Mouse (Mus musculus) hematopoietic stem cell, adult 5-6 weeks (primary cell): Measurements from ENCODE around the gene Kif12. TPM values are rescaled to one million over a fixed set of nuclear protein-coding genes. Genes with fewer than 3 reads are reported as not detected.

ENCODE experiments used
- ATAC-seq, 2 experiments: fragments of 125-278 bp in 1 of 2; replicated peaks in 1 of 2; 2 replicates each; pipeline ENCODE4 v1.8.0; 2016 to 2017; ENCODE audit warnings: inconsistent platforms in 2 of 2, mild to moderate bottlenecking in 2 of 2, moderate number of reproducible peaks in 2 of 2, low read depth in 1 of 2, moderate TSS enrichment in 1 of 2; ENCODE audit not compliant: low FRiP score in 2 of 2, poor library complexity in 2 of 2, severe bottlenecking in 2 of 2, insufficient read depth in 1 of 2, low TSS enrichment in 1 of 2
- total RNA-seq: library from RNA; stranded (forward); fragments of 172-1452, 232-1000 nt; gene quantifications from 2 replicates; pipeline ENCODE4 v1.2.3, GENCODE M21; 2017

Gene Kif12
- total RNA-seq, 1 experiment from 2014 or later: not detected

DNA sequence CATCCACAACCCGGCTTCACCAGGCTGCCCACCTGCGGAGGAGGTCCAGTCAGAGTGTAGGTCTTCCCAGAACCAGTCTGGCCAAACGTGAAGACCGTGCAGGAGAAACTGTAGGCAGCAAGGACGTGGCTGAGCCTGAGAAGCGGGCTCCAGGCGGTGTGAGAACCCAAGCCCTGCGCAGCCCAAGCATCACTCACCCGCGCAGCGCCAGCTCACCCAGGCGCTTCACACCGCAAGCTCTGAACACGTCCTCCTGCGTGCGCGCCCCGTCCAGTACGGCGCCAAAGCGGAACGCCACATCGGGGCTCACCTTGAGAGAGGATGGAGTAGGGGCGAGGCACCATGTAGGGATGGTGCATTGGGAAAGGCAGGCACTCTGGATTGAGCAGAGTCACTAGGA is 809 bp downstream of the Kif12 start:
- ATAC-seq: no peak

DNA sequence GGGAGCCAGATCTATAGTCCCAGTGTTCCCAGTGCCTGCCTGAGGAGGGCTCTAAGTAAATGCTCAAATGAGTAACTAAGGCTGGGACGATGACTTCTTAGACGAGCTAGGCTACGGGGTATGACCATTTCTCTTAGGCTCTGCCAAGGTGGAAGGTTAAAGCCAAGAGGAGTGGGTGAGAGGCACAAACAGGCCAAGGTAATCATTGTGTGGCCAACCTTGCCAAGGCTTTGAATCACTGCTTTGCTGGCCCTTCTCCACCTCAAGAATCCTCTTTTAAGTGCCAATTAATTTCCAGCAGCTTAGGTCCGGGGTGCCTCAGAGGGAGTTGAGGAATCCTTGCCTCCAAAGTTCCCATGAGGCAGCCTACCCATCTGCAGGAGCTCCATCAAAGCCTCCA is 1.9 kb downstream of the Kif12 start:
- no peak for ATAC-seq

DNA sequence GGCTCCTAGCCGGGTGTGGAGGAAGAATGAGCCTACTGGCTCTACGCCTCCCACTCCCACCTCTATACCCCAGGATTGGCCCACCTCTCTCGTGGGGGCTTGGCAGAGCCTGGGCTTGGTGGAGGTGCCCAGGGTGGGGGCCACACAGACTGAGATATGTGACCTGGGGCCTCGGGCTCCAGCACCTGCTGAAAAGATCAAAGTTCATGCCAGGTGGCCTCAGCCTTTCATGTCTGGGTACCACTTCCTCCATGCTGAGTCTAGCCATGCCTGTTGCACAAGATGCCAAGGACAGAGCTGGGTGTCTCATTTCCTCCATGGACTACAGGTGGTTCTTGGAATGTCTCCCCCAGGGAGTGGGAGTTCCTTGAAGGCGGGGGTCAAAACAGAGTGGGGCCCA is 5.6 kb downstream of the Kif12 start:
- ATAC-seq: no peak

DNA sequence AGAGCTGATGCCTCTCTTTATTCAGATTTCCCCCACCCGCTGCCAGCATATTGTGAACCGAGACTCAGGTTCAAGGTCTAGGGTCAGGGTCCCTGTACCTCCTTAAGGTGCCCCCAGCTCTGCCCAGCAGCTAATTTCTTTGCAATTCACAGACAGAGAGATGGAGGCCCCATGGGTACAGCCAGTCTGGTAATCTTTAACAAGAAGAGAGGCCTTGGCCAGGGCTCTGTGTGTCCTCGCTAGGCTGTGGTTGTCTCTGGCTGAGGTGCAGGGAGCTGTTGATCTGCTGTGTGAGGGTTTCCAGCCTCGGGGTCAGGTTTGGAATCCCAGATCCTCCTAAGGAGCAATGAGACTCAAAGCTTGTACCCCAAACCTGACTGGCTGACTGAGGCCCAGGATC is 6.3 kb downstream of the Kif12 start:
- ATAC-seq: no peak

DNA sequence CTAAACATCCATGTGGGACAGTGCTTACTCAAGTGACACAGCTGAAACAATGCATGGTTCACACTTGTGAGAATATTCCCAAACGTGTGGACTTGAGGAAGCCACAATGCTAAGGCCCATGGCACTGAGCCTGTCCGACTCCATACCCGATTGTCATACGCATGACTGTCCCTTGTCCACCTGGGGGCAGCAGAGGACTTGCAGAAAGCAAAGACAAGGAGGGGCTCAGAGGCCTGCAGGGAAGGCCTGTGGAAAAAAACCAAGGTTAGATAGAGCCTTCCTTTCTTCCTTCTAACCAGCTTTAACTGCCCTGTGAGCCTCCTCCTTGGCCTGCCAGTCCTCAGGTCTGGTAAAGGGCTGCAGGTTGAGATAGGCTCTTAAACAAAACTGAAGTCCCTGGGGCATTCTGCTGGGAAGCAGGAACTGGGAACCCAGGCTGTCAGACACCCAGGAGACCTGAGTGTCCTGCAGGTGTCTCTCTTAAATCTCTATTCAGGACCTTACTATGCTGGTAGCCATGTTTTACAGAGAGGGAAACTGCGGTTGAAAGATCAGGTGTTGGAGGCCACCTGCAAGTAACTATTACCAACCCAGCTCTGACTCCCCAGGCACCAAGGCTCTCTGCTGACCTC is 12.9 kb downstream of the Kif12 start:
- peak; percentile 86 to 90 for ATAC-seq

DNA sequence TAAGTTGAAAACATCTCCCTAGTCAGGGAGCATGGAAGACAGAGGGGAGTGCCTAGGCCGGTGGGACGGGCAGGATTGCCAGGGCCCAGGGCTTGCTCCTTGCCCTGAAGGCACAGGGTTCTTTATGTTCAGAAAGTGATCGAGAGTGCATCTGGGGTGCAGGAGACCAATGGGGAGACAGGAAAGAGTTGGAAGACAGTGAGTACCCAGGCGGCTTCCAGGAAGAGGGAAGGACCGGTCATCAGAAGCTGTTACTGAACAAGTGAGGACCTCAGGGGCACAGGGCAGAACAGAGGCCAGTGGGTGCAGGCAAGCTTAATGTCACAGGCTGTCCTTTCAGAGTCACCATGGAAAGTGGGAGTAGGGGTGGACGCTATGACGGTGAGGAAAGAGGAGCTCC is 13.7 kb downstream of the Kif12 start:
- ATAC-seq: no peak

DNA sequence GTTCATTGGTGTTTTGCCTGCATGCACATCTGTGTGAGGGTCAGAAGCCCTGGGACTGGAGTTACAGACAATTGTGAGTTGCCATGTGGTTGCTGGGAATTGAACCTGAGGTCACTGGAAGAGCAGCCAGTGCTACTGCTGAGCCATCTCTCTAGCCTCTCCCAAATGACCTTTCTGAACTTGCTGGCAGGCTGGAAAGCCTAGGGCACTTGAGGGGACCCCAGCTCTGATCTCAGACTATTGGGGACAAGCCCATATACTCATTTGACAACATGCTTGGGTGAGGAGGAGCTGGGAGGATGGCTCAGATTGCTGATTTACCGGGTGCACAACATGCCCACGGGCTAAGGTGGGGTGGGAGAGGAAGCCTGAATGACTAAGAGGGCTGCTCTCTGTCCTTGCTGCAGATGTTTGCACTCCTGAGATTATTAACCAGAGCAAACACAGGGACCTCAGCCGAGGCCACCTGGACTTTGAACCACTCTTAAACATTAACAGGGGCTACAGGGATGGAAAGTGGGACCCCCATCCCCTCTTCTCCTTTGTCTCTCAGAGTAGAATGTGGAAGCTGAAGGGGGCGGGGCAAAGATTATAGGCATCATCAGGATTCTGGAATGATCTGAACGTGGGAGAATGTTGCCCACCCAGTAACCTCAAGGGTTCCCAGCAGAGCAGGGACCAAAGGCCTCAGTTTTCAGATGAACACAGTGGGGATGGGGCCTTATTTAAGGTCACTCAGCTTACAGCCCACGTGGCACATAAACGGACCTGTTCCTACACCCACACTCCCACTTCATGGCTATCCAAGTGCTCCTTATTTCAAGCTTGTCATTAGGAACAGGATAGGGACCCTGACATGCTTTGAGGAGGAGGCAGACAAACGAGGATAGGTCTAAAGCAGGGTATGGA is 15.0 kb downstream of the Kif12 start:
- ATAC-seq: no peak

DNA sequence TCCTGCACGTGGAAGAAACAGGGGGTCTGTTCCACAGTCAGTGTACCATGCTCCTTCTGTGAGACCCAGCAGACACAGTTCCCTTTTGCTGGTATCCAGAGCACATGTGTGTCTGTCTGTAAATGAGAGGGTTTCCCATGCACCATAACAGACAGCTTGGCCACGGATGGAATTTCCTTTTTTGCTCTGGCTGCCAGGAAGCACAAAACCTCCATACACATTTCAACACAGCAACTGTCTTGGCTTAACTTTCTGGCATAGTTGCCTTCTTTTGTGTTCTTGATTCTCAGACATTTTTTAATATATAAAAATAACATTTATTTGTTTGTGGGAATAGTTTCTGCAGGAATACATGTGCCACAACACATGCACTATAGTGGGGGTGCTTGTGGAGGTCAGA is 16.3 kb downstream of the Kif12 start:
- no peak for ATAC-seq

DNA sequence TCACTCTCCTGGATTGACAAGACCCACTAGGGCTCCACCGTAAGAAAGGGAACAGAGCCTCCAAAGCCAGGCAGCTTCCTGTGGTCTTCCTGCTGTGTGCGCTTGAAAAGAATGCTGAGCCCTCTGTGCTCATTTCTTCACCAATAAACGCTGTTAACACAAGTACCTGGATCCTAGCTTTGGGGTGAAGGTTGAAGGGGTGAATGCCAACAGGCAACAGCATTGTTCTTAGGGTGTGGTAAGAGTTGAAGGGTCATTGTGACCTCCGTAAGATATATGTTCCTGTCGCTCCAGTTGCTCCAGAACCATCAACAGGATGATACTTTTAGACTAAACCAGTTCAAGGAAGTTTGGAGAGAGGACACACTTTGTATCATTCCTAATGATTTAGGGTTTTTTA is 17.2 kb downstream of the Kif12 start, which contains the start of gene Ambp:
Gene Ambp, minus strand, starts transcription at position 101 of the 400 bp plus-strand sequence.
- ATAC-seq: no peak

DNA sequence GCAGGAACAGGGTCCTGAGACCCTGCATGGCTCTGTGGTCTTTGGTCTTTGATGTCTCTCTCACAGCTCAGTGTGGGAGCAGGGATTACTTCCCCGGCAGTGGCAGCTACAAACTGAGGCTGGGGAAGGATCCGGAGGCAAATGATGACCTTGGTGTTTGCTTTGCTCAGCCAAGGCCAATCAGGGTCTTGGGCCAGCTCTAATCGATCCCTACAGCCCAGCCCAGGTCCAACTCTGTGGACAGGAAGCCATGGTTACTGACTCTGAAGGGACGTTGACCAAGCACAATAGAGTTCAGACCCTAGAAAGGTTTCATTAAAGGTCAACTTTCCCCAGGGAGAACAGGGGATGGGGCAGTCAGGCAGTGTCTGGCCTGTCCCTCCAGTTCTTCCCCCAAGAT is 17.9 kb downstream of the Kif12 start:
- no peak for ATAC-seq

DNA sequence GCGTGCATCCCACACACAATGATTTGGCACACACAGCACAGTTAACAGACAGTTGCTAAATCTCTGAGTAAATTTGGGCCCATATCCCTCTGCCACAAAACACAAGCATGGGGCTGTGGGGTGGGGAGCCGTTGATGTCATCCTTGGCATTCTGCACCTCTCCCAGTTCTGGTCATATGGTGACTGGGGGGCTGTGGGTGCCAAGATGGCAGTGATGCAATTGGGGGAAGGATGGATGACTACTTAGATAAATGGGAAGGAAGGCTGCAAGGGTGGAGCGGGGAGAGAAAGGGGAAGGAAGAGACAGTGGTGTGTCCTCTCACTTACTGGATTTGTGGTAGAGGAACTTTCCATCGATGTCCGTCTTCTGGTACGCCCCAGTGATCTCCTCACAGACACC is 20.8 kb downstream of the Kif12 start:
- peak; percentile 19 to 35; a peak in 3 of 4 replicates for ATAC-seq

DNA sequence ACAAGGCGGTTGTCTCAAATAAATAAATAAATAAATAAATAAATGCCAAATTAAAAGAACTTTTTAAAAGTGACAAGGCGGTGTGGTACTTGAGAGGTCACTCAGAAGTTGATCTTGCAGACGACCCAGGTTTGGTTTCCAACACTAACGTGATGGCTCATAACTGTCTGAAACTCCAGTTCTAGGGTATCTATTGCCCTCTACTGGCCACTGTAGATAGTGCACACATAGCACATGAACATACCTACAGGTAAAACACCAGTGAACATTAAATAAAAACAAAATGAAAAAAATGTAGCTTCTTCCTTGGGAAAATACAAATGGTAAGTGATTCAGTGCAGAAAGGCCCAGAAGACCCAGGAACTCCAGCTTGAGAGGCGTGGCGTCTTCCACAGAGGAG is 24.7 kb downstream of the Kif12 start:
- no peak for ATAC-seq

DNA sequence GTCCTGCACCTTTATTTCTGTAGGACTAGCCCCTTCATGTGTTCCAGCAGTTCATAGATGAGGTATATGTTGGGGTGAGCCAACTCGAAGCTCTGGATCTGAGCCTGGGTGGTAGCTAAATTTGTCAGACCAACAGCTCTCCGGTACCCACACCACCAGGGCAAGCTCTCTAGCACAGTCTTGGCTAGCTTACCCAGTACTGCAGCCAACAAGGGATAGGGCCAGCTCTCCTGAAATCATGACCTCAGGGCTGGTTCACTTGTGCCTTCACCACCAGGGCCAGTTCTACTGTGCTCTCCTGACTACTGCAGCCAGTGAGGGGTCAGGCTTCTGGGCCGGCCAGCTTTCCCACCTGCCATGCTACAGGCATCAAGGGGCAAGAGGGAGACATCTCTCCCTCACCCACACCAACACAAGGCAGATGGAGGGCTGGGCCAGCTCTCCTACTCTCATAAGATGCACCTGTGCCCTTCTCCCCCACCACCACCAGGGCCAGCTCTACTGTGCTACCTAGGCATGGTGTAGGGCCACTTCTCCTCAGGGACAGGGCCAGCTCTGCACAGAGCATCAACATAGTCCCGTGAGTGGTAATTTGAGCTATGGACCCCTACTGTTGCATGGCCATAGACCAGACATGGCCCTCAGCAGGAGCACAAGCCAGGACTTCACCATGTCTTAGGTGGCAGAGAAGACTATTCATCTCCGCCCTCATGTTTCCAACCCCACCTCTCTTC is 41.9 kb downstream of the Kif12 start:
- ATAC-seq: no peak

DNA sequence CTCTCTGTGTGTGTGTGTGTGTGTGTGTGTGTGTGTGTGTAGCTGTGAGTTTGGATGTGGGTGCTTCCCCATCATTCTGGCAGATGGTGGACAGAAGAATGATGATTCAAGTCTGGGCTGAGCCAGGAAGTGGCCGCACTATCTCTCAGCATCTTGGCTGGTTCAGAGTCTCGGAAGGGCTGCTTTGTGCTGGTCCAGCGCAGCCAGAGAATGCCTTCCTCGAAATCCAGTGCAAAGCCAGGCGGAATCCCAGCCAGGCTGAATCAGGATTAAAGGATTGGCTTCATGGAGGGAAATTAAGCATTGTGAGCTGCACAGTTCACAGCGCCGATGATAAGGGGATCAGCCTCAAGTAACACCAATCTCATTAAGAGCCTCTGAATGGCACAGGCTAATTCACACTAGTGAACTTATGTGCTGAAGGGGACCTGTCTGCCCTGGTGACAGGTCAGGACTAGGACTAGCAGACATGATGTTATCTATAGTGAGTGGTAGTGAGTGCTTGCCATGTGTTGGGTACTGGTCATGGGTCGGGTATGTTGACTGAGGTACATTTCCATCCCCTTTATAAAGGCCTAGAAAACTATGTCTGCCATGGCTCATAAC is 47.0 kb downstream of the Kif12 start:
- ATAC-seq: no peak

DNA sequence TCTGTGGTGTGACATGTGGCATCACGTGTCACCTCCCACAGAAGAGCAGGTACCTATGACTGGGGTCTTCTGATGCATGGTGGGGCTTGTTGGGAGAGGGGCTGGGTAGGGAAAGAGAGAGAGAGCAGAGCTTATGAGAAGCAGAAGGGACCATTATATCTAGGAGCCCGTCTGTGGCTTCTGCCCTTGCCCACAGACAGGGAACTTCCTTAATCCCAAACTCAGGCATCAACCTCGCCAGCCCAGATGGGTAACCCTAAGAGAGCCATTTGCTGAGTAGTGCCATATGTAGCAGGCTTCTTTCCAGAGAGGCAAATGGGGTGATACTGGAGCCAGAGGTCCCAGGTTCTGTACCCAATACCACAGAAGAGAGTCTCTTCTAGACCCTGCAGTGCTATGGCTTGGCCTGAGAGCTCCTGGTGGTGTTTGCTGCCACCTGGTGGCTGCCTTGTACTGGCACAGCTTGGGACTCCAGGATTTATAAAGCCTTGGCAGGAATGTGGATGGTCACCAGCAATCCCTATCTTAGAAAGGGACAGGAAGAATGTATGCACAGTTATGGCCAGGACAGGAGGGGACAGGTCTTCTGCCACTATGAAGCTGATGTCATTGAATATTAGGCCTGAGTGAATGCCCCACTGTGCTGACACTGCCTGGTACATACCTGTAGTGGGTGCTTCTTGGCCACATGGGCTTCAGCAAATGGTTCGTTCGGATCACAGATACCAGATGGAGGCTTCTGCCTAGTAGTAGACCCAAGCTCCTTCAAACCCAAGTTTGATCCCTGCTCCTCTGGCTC is 53.1 kb downstream of the Kif12 start:
- peak; percentile 82 to 86 for ATAC-seq
